Mouse (Mus musculus): ENCODE measurements around the gene Noc3l.

The Noc3l gene

GRCm38 (mm10) chr19:38758685-38759472 is 60.2 kb downstream of the Noc3l start:
- peak; percentile 39 for DNase-seq (ENCODE audit: low read depth, low spot score)

- DNase-seq (ENCODE audit: low read depth, low spot score) = no peak
Measured at GRCm38 (mm10) chr19:38758056-38758455, 61.0 kb downstream of the Noc3l start.

- DNase-seq (ENCODE audit: low read depth, low spot score) = no peak
Measured at GRCm38 (mm10) chr19:38757161-38757560, 61.9 kb downstream of the Noc3l start.

GRCm38 (mm10) chr19:38750192-38750591 is 68.8 kb downstream of the Noc3l start:
- no peak for DNase-seq (ENCODE audit: low read depth, low spot score)

- DNase-seq (ENCODE audit: low read depth, low spot score) = no peak
Measured at GRCm38 (mm10) chr19:38746492-38747014, 72.5 kb downstream of the Noc3l start.

- no peak for DNase-seq (ENCODE audit: low read depth, low spot score)
Measured at GRCm38 (mm10) chr19:38745810-38746491, 73.1 kb downstream of the Noc3l start.

GRCm38 (mm10) chr19:38744546-38744945 is 74.5 kb downstream of the Noc3l start:
- DNase-seq (ENCODE audit: low read depth, low spot score) = peak; percentile 17
